Mouse (Mus musculus): Measurements from ENCODE around the gene Cat.
A peak's percentile ranks its signal among the peaks of the same experiment; 100 is the strongest.

Gene Cat

DNA sequence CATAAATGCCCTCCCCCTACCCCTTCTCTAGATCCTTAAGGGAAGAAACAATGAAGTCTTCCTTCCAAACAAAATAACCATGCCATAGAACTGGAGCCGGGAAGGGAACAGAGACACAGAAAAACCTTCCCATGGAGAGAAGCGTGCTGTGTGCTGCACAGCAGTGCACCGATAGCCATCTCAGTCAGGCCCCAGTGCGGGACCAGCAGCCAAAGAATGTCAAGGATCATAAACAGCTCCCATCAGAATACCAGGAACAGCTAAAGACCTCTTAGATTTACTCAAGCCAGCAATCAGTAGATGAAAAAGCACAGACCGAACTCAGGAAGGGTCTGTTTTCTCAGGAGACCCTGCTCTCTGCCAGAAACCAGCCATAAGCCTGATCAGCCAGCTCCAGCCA, 48.4 kb downstream of the Cat start:
- no peak for DNase-seq (ENCODE audit: low read depth)

DNA sequence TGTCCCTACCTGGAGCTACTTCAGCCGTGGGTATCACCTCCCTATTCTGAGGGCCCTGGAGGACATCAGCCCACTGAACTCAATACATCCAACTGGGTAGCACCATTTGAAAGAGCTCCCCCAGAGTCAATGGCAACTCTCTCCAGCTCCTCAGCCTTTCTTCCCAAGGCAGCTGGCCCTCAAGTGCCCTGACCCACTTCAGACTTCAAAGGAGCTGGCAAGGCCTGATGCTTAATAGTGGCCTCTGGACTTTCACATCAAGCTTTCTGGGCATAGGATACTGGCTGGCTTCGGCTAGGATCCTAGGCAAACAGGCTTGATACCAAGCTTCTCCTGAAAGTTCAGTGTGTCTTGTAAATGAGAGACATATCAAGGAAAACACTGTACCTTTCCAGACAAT, 49.9 kb downstream of the Cat start:
- DNase-seq (ENCODE audit: low read depth): no peak

DNA sequence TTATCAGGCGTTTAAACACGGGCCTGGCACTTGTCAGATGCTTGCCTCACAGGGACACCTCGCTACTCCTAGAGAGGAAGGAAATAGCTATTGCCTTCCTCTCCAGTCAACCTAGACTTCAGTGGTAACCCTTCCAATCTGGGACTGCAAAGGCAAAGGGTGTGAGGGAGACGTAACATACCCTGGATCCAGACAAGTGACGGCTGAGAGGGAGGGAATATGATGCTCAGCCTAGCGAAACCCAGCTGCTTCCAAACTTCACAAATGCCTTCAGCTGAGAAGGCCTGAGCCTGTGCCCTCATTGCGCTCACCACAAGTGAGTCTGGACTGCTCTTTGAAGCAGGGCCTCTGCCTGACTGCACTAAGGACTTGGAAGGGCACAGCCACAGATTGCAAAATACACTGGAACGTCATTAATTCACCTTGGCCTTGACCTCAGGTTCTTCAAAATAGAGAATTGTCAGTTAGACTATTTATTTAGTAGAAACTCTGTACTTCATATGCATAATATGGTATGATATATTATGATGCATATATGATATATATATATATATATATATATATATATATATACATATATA, 52.2 kb downstream of the Cat start:
- no peak for DNase-seq (ENCODE audit: low read depth)

DNA sequence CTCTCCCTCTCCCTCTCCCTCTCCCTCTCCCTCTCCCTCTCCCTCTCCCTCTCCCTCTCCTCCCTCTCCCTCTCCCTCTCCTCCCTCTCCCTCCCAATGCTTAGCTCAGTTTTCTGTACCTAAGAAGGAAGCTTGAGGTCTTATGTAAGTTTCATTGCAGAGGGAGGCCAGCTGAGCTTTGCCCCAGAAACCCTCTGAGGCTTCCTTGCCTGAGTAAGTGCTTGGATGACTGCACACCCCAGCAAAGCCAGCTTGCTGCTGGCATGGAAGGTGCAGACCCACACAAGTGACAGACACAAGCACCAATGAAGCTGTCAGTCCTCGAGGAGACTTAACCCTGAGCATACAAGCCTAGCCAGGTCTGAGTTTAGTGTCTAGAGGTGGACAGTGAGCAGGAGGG, 54.2 kb downstream of the Cat start:
- no peak for DNase-seq (ENCODE audit: low read depth)

DNA sequence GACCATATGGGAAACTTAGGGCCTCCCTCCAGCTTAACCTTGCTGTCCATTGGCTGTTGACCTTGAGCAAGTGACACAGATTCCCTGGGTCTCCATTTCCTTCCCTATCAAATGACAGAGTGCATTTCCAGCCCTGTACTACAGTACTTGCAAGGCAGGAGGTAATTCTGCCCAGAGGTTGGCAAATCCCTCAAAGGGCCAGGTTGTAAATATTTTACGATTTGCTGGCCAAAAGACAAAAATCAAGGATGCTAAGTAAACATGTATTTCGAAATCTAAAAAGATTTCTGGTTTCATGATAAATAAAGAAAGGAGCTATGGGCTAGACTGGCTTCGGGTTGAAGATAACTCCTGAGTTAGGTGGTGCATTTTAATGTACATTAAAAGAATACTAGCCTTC, 56.6 kb downstream of the Cat start:
- DNase-seq (ENCODE audit: low read depth): no peak

DNA sequence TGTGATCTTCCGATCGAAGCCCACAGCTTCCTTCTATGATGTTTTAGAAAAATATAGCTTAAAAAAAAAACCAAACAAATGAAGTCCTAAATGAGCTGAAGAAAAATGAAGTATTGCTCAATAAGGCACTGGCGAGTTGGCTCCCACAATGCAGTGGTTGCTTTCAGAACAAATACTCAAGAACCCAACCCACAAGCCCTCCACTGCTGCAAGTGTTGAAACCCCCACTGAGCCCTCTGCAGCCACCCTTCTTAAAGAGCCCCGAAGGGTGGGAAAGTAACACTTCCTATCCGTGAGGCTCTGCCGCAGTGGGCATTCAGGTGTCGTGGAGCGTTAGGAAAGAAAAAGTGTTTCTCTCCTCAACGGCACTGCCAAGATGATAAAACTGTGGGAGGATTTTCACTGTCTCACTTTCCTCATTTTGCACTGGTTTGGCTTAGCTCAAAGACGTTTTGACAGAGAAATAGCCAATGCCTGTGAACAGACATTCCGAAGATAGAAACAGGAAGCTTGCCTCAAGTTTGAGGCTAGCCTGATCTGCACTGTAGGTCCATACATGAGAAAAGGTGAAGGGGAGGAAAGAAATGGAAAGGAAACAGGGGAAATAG, 59.4 kb downstream of the Cat start:
- DNase-seq (ENCODE audit: low read depth): no peak

DNA sequence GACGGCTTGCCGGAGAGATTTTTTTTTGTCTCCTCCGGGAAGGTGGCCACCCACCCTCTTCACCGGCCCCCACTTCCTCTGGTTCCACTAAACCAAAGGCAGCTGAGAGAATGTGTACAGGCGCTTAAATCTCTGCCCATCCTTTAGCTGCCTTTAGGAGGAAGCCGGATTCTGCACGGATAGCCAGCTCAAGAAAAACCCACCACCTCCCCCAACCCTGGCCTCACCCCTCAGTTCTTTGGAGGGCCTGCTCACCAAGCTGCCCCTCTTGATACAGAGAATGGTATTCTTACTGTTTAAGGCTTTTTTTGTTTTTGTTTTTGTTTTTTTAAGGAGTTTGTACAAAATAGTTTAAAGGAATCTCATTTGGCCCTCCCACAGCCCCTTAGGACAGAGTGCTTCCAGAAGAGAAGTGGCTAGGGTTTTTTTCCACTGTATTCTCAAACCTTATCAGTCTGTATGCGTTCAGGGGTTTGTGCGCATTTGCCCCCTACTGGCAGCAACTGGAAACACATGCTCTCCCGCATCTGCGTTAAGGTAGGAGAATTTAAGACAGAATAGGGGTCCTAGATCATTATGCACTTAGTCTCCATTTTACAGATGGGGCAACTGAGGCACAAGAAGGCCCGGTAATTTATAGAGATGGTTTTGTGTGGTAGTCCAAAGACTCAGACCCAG, 60.5 kb downstream of the Cat start:
- peak; percentile 61 for DNase-seq (ENCODE audit: low read depth)

DNA sequence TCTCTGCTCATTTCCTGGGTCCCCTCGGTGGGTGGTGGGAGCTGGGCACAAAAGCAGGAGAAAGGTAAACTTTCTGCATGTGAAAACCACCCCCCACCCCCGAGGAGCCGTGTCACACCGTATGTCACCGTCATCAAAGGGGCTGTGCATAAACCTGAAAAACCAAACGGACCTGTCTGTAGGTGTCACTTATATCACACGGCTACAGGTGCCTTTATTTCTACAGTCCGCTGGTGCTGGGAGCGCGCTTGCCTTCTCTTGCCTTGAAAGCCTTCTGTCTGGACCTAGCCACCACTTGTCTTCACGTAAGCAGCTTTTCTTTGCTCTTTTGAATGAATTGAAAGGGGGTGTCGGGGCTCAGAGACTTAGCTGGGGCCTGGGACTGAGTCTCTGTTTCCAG, 61.1 kb downstream of the Cat start:
- no peak for DNase-seq (ENCODE audit: low read depth)

DNA sequence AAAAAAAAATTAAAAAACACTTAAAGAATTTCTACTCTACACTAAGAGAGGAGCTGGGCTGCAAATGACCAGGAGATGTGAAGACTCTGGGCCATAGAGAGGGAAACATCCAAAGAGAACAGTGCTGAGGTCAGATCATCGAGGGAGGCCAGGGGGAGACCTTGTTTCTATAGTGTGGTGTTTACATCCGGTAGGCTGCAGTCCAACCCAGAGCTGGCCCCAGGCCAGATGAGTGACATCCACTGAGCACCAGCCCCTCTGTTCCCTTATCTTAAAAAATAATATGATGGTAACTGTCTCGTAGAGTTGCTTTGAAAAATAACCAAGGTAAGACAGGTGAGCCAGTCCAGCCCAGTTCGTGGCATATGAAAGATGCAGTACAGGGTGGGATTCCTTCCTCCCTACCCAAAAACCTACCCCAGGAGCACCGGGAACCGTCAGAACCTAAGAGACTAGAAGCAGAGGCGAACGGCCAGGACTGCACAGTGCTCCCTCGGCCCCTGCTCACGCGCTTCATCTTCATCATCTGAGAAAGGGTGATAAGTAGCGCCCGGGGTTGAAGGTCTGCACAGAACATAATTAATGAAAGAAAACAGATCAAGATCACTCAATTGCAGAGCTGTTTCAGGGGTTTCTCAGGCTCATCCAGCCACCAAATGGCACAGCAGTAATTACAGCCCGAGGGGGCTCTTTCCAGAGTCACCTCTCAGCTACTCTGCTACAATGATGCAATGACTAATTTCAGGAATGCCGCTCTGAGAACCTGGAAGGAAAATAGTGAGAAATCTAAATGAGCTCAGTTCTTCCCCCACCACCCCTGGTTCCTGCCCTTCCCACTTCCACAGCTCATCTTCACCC, 64.1 kb downstream of the Cat start:
- DNase-seq (ENCODE audit: low read depth): no peak

DNA sequence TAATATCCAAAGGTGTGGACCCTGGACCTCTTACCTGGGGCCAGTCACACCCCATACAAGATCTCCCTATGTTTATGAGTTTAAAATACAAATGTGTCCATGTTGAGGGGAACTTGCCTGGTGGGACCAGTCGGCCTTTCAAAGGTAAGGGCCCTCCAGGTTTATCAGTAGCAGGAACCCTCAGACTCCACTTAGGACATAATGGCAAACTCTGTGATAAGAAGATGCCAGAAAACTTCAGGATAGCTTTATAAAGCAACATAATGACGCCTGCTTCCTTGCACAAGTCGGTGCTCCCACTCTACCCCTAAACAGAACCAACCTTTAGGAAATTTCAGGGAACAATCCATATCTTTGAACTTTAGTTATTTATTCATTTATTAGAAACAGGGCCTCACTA, 69.2 kb downstream of the Cat start:
- no peak for DNase-seq (ENCODE audit: low read depth)

DNA sequence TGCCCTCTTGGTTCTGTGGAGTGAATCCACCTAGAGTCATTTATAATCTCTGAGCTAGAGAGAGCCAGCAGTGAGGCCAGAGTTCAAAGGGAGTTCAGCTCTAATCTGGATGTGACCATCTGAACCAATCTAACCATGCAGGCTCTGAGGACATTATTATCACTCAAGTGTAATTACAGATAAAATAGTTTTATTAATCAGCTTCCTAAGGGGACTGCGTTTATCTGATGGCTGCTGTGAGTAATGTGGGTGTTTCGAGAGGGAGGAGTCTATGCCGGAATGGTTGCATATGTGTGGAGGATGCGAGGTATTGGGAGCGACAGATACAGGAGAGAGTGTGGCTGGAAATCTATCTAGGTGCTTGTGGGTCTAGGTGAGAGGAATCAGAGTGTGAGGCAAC, 71.6 kb downstream of the Cat start:
- DNase-seq (ENCODE audit: low read depth): no peak

DNA sequence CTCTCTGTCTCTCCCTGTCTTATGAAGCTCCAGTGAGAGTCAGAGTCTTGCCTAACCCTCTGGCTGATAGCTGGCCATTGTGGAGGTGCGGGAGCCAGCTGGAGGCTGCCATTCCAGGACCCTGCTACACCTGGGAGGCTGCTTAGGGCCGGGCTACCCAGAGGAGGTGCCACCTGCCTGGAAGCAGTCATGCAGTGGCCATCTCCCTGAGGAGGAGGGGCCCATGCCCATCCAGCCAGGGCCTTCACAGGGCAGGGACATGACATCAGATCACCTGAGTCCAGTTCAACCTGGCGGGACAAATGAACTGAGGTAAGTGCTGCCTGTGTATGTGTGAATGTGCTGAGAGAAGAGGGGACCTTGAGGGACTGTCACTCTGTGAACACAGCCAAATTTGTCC, 73.1 kb downstream of the Cat start:
- no peak for DNase-seq (ENCODE audit: low read depth)

DNA sequence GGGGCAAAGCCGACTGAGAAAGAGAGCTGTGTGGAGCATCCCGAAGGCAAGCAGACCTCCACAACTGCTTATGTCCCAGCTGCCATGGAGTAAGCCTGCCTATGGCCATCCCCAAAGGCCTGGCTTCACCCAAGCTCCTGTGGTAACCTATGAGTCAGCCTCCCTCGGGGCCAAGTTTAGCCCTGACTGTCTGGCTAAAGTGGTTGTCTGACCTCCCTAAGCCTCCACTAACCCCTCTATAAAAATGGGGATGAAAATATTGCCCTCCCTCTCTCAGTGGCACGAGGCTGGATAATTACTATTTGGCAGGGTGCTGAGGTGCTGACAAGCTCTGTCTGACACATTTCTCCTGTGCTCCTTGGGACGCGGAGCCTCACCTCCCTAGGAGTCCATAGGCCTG, 73.6 kb downstream of the Cat start, which contains the start of gene Elf5:
Gene Elf5, plus strand, starts transcription at position 341 of the 400 bp plus-strand sequence.
- DNase-seq (ENCODE audit: low read depth): no peak

DNA sequence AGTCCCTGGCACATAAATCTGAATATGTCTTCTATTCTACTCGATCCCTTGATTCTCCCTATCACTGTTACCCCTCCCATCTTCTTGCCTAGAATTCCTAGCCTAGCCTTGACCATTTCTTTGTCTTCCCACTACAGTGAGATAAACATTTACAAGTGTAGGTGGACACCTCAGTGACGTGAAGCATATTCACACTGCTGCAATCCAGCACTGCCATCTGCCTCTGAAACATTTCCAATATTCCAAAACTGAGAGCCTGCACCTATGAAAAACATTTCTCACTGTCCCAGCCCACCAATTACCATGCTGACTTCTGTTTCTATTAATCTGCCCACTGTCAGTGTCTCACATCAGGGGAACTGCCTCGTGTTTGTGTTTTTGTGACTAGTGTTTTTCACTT, 78.7 kb downstream of the Cat start:
- DNase-seq (ENCODE audit: low read depth): no peak

Measured in naive thymus-derived CD4-positive, alpha-beta T cell, adult 2 months (primary cell).